Mouse (Mus musculus) left cerebral cortex, adult 2 months (tissue): Measurements from ENCODE around the gene Cnr2. TPM values are rescaled to one million over a fixed set of nuclear protein-coding genes. Genes with fewer than 3 reads are reported as not detected.

ENCODE experiments used
- DNase-seq, 2 experiments: peaks; one replicate each; pipeline ENCODE4 v3.0.0; 2021 to 2022; ENCODE audit warnings: low spot score in 2 of 2, mixed read lengths in 1 of 2; ENCODE audit errors: extremely low spot score in 1 of 2
- H3K27ac ChIP-seq: fragments of 200-600 bp; 2 replicates; pipeline ENCODE4 v1.8.1; 2022
- H3K4me3 ChIP-seq: fragments of 200-600 bp; 2 replicates; pipeline ENCODE4 v1.8.1; 2022
- CTCF ChIP-seq: fragments of 200-600 bp; IDR thresholded peaks from 2 replicates; pipeline ENCODE4 v1.8.1; 2022; ENCODE audit warnings: antibody characterized with exemption, mild to moderate bottlenecking, moderate library complexity
- intact Hi-C: fragments of 180-260 bp; cut with DNase I; formaldehyde crosslinking; loops from one replicate; pipeline ENCODE4 v1.15.1; 2025
- total RNA-seq, 2 experiments: library from RNA; stranded (reverse); gene quantifications; 2 replicates each; pipeline ENCODE4 v1.2.3; 2021

The Cnr2 gene
- total RNA-seq, 2 experiments from 2014 or later: 0.11 TPM; not detected in 1

- no peak for DNase-seq
- intact Hi-C loops: no loop called here
- Histone ChIP-seq H3K27ac (no peak overlapping the region), H3K4me3 (no peak overlapping the region)
- TF ChIP-seq CTCF: no peak
Measured at GRCm38 (mm10) chr4:135912835-135913234, 17.6 kb downstream of the Cnr2 start.

DNA sequence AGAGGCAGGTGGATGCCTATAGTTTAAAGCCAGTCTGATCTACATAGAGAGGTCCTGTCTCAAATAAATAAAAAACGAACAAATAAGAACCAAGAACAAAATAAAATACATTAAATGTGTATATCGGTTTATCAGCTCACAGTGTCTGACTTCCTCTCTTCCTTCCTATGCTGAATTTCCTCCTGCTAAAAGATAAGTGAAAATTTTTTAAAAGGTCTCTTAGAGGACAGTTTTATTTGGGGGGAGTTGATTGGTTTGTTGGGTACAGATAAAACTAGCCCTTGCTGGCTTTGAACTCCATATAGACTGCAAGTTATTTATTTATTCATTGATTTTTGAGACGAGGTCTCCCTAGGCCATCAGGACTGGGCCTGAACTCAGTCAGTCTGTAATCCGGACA lies 18.2 kb downstream of the Cnr2 start:
- intact Hi-C loops: no loop called here
- Histone ChIP-seq H3K27ac (no peak overlapping the region), H3K4me3 (no peak overlapping the region)
- TF ChIP-seq CTCF: no peak
- no peak for DNase-seq

DNA sequence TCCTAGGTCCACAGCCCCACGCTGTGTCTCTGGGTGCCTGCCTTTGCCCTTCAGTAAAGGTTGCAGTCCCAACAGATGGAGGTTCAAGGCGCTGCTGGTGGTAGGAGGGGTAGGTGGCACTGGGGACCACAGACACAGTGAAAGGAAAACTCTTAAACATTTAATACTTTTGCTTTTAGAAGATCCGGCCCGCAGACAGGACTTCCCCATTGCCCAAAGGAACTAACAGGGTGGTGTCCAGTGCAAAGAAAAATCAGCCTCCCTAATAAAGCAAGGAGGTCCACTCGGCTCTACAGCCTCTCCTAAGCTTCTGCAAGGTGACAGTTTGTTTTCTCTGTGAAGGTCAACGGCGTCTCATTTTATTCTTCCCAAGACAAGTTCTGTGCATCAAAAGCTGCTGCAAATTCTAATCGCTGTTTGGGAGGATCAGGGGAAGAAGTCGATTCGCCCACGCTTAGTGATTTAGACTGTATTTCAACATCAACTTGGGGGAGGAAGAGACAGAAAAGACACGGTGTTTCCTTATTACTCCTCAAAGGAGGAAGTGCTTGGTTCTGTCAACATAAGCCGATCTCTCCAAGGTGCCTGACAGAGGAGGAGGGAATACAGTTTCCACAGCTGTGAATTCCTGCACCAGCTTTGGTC lies 23.6 kb downstream of the Cnr2 start:
- no peak for DNase-seq
- TF ChIP-seq CTCF: no peak
- H3K4me3 ChIP-seq: no peak overlapping the region
- no peak overlapping the region for H3K27ac ChIP-seq
- intact Hi-C loops: no loop called here

DNA sequence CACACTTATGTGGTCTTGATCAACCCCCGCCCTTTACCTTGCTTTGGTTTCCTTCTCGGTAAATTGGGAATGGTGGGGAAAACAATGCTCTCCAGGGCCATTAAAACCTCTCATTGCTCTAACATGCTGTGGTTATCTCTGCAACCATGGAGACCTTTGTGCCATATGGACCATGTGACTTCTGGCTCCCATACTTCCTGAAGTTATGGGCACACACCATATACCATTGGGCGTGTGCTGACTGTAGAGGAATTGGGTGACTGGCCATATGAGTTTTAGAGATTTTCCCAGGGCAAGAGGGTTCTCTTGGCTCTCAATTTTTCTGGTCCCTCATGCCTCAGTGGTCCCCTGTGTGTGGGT lies 24.1 kb downstream of the Cnr2 start:
- no peak for DNase-seq
- no peak overlapping the region for H3K4me3 ChIP-seq
- no peak overlapping the region for H3K27ac ChIP-seq
- TF ChIP-seq CTCF: no peak
- intact Hi-C loops: no loop called here

GRCm38 (mm10) chr4:135920304-135921241 lies 25.4 kb downstream of the Cnr2 start, which contains the start of gene Fuca1:
Gene Fuca1, plus strand, starts transcription at chr4:135920735.
- intact Hi-C loops: loop anchor here (1.0 to 10.0 kb wide), 3 partner anchors 26 to 426 kb away; partner anchors contain the start of genes Hmgcl, Nipal3 and Stpg1
- H3K4me3 ChIP-seq: peak within 1 kb of the TSS; percentile 94
- peak; percentile 93 to 96 for DNase-seq
- TF ChIP-seq CTCF: peak; percentile 91
- peak within 1 kb of the TSS; percentile 58 for H3K27ac ChIP-seq

- intact Hi-C loops: loop anchor here (2.0 to 10.0 kb wide), 2 partner anchors 25 to 427 kb away; partner anchors contain the start of genes Hmgcl, Nipal3 and Stpg1
- Histone ChIP-seq H3K4me3 (peak overlapping the region; percentile 94), H3K27ac (no peak overlapping the region)
- no peak for DNase-seq
- TF ChIP-seq CTCF: no peak
Measured at GRCm38 (mm10) chr4:135921257-135922120, 26.3 kb downstream of the Cnr2 start.

- TF ChIP-seq CTCF: no peak
- Histone ChIP-seq H3K27ac (no peak overlapping the region), H3K4me3 (no peak overlapping the region)
- DNase-seq: no peak
- intact Hi-C loops: loop anchor here (10.0 kb wide), 1 partner anchor 427 kb away; the partner anchor contains the start of genes Nipal3 and Stpg1
Measured at GRCm38 (mm10) chr4:135922190-135922589, 27.0 kb downstream of the Cnr2 start.

DNA sequence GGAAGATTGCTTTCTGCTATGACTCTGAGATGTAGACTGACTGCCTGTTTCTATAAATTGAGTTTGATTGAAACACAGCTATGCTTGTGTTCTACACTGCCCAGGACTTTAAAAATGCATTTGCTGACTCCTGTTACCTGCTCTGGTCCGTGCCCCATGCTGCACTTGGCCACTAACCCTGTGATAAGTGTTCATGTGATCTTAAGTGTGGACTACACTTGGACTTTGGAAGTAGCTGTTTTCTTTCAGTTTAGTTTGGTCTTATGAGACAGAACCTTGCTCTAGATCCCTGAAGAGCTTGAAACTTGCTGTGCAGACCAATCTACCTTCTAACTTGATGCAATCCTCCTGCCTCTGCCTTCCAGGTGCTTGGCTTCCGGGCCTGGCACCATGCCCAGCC lies 29.2 kb downstream of the Cnr2 start:
- intact Hi-C loops: loop anchor here (10.0 kb wide), 1 partner anchor 430 kb away; the partner anchor contains the start of genes Nipal3 and Stpg1
- Histone ChIP-seq H3K4me3 (no peak overlapping the region), H3K27ac (no peak overlapping the region)
- TF ChIP-seq CTCF: no peak
- DNase-seq: no peak

DNA sequence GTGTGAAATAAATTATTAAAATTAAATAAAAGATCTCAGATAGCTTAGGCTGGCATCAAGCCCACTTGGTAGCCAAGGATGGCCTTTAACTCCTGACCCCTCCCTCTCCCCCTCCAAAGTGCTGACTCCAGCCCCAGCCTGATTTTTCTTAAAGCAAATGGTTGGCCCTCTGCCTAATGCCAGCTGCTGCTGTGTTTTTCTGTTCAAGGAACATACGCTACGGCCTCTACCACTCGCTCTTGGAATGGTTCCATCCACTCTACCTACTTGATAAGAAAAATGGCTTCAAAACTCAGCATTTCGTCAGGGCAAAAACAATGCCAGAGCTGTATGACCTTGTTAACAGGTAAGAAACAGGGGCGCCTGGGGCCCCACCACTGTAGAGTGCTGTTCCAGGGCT lies 30.1 kb downstream of the Cnr2 start:
- intact Hi-C loops: loop anchor here (10.0 kb wide), 1 partner anchor 431 kb away; the partner anchor contains the start of genes Nipal3 and Stpg1
- no peak for TF ChIP-seq CTCF

GRCm38 (mm10) chr4:135926195-135926808 lies 31.1 kb downstream of the Cnr2 start:
- no peak overlapping the region for H3K27ac ChIP-seq

More for the DNA sequence above, 30.1 kb downstream of the Cnr2 start:
- no peak overlapping the region for H3K4me3 ChIP-seq
- no peak for DNase-seq
- no peak overlapping the region for H3K27ac ChIP-seq

GRCm38 (mm10) chr4:135926861-135927260 lies 31.7 kb downstream of the Cnr2 start:
- DNase-seq: no peak
- Histone ChIP-seq H3K27ac (no peak overlapping the region), H3K4me3 (no peak overlapping the region)
- no peak for TF ChIP-seq CTCF
- intact Hi-C loops: loop anchor here (10.0 kb wide), 1 partner anchor 432 kb away; the partner anchor contains the start of genes Nipal3 and Stpg1

More at GRCm38 (mm10) chr4:135926195-135926808, 31.1 kb downstream of the Cnr2 start:
- no peak overlapping the region for H3K4me3 ChIP-seq
- DNase-seq: no peak
- intact Hi-C loops: loop anchor here (10.0 kb wide), 1 partner anchor 432 kb away; the partner anchor contains the start of genes Nipal3 and Stpg1
- TF ChIP-seq CTCF: no peak
